Mouse (Mus musculus): Measurements from ENCODE around the gene Nemp2. TPM values are rescaled to one million over a fixed set of nuclear protein-coding genes. Genes with fewer than 3 reads are reported as not detected.

Gene Nemp2
- total and polyA plus RNA-seq, 3 experiments = 2.8 to 4.6 TPM; not detected in 1

GRCm38 (mm10) chr1:52652601-52653253, 22.2 kb downstream of the Nemp2 start:
- peak; percentile 42 for DNase-seq (ENCODE audit: low read depth, low spot score)
- Histone ChIP-seq H3K27me3 (ENCODE audit: control insufficient read depth in 1 of 2, insufficient read depth in 2 of 2, low read length in 2 of 2) (no peaks in the 10 kb centered on the region), H3K36me3 (ENCODE audit: control insufficient read depth in 1 of 2, insufficient read depth in 2 of 2, low read length in 2 of 2) (peaks cover 0 to 18% of the 10 kb centered on the region in 2 experiments; a peak in 3 of 4 replicates), H3K9me3 (replicated peaks; ENCODE audit: insufficient read depth, low read length) (no peaks in the 10 kb centered on the region), H3K27ac (ENCODE audit: control insufficient read depth, low read depth, low read length) (no peak overlapping the region), H3K4me1 (ENCODE audit: control insufficient read depth in 1 of 2, insufficient read depth in 2 of 2, low read length in 2 of 2) (peaks cover 5 to 8% of the 10 kb centered on the region in 2 experiments; a peak in 3 of 4 replicates), H3K9ac (ENCODE audit: control insufficient read depth, low read depth, low read length, poor library complexity, severe bottlenecking) (no peak overlapping the region), H3K79me2 (ENCODE audit: control insufficient read depth, insufficient read depth, low read length, poor library complexity) (no peaks in the 10 kb centered on the region), H3K4me3 (ENCODE audit: control insufficient read depth in 1 of 2, insufficient read depth in 1 of 2, low read depth in 2 of 2, low read length in 2 of 2) (no peak overlapping the region)
- no peak for TF ChIP-seq USF1 (IDR thresholded peaks at IDR 0.05; ENCODE audit: low read depth, low read length)
- no peak for TF ChIP-seq POLR2AphosphoS2 (IDR thresholded peaks at IDR 0.05; ENCODE audit: low read length)
- no peak for TF ChIP-seq POLR2A (IDR thresholded peaks at IDR 0.05; ENCODE audit: control insufficient read depth in 1 of 2, insufficient read depth in 1 of 2, low read depth in 1 of 2, low read length in 2 of 2, poor library complexity in 1 of 2)
- peak; percentile 42; the same call in 1 of the 2 replicates for TF ChIP-seq GATA1 (IDR thresholded peaks at IDR 0.05; ENCODE audit: low read depth, low read length)
- TF ChIP-seq CHD1 (IDR thresholded peaks at IDR 0.05; ENCODE audit: low read depth, low read length) = no peak
- TF ChIP-seq EP300 (IDR thresholded peaks at IDR 0.05; ENCODE audit: low read depth in 1 of 2, low read length in 2 of 2) = 0 out of 4 replicates have a peak, but pooled peaks of 1 of the 2 experiments have one; percentile 11
- TF ChIP-seq MAFK (IDR thresholded peaks at IDR 0.05; ENCODE audit: borderline replicate concordance, low read depth, low read length) = no peak
- peak; percentile 59 for TF ChIP-seq TAL1 (IDR thresholded peaks at IDR 0.05; ENCODE audit: low read length)
- no peak for TF ChIP-seq MEF2A (IDR thresholded peaks at IDR 0.05; ENCODE audit: extremely low read depth, insufficient replicate concordance, low read depth, low read length, poor library complexity, severe bottlenecking)

GRCm38 (mm10) chr1:52653366-52653765, 22.9 kb downstream of the Nemp2 start:
- Histone ChIP-seq H3K4me1 (ENCODE audit: control insufficient read depth in 1 of 2, insufficient read depth in 2 of 2, low read length in 2 of 2) (peaks cover 5 to 8% of the 10 kb centered on the region in 2 experiments; a peak in 3 of 4 replicates), H3K36me3 (ENCODE audit: control insufficient read depth in 1 of 2, insufficient read depth in 2 of 2, low read length in 2 of 2) (peaks cover 0 to 18% of the 10 kb centered on the region in 2 experiments; a peak in 3 of 4 replicates), H3K9me3 (replicated peaks; ENCODE audit: insufficient read depth, low read length) (no peaks in the 10 kb centered on the region), H3K27ac (ENCODE audit: control insufficient read depth, low read depth, low read length) (no peak overlapping the region), H3K27me3 (ENCODE audit: control insufficient read depth in 1 of 2, insufficient read depth in 2 of 2, low read length in 2 of 2) (no peaks in the 10 kb centered on the region), H3K4me3 (ENCODE audit: control insufficient read depth in 1 of 2, insufficient read depth in 1 of 2, low read depth in 2 of 2, low read length in 2 of 2) (no peak overlapping the region), H3K9ac (ENCODE audit: control insufficient read depth, low read depth, low read length, poor library complexity, severe bottlenecking) (no peak overlapping the region), H3K79me2 (ENCODE audit: control insufficient read depth, insufficient read depth, low read length, poor library complexity) (no peaks in the 10 kb centered on the region)
- DNase-seq (ENCODE audit: low read depth, low spot score) = peak; percentile 63
- TF ChIP-seq JUND (IDR thresholded peaks at IDR 0.05; ENCODE audit: low read depth, low read length) (no peak), RCOR1 (IDR thresholded peaks at IDR 0.05; ENCODE audit: low read depth, low read length) (peak; percentile 90), POLR2A (IDR thresholded peaks at IDR 0.05; ENCODE audit: control insufficient read depth in 1 of 2, insufficient read depth in 1 of 2, low read depth in 1 of 2, low read length in 2 of 2, poor library complexity in 1 of 2) (no peak), BHLHE40 (IDR thresholded peaks at IDR 0.05; ENCODE audit: borderline replicate concordance, low read depth, low read length) (no peak), SIN3A (IDR thresholded peaks at IDR 0.05; ENCODE audit: low read length) (no peak), UBTF (IDR thresholded peaks at IDR 0.05; ENCODE audit: borderline replicate concordance, insufficient read depth, low read depth, low read length) (no peak), POLR2AphosphoS5 (IDR thresholded peaks at IDR 0.05; ENCODE audit: borderline replicate concordance, low read depth, low read length) (no peak), ZMIZ1 (IDR thresholded peaks at IDR 0.05; ENCODE audit: low read depth, low read length) (no peak), RAD21 (IDR thresholded peaks at IDR 0.05; ENCODE audit: low read depth, low read length) (no peak), NELFE (IDR thresholded peaks at IDR 0.05; ENCODE audit: low read depth, low read length) (no peak), HCFC1 (IDR thresholded peaks at IDR 0.05; ENCODE audit: low read depth, low read length) (no peak), NRF1 (IDR thresholded peaks at IDR 0.05; ENCODE audit: insufficient read depth, low read depth, low read length, poor library complexity, severe bottlenecking) (no peak), GABPA (IDR thresholded peaks at IDR 0.05; ENCODE audit: low read depth, low read length) (no peak), USF2 (IDR thresholded peaks at IDR 0.05; ENCODE audit: borderline replicate concordance in 1 of 2, insufficient read depth in 1 of 2, low read depth in 1 of 2, low read length in 2 of 2) (no peak), ZC3H11A (IDR thresholded peaks at IDR 0.05; ENCODE audit: low read depth, low read length) (no peak), MYC (IDR thresholded peaks at IDR 0.05; ENCODE audit: low read depth, low read length) (no peak), CHD2 (IDR thresholded peaks at IDR 0.05; ENCODE audit: low read length) (no peak), ETS1 (IDR thresholded peaks at IDR 0.05; ENCODE audit: low read depth, low read length) (peak; percentile 70), SMC3 (IDR thresholded peaks at IDR 0.05; ENCODE audit: low read depth, low read length) (no peak), ZKSCAN1 (IDR thresholded peaks at IDR 0.05; ENCODE audit: low read depth, low read length) (no peak), MAZ (IDR thresholded peaks at IDR 0.05; ENCODE audit: low read depth, low read length) (no peak), MXI1 (IDR thresholded peaks at IDR 0.05; ENCODE audit: low read depth, low read length) (no peak)

Measured in MEL (cell line).